Mouse (Mus musculus) v-Abl transformed pro-B cells (cell line): ENCODE measurements at regions not wholly inside any gene's neighbourhood (a gene's known extent, or its start where the extent isn't known, plus 50 kb on each side); places are given as distances from the start of the nearest gene placed in this dataset.

Experiments used
- in situ Hi-C, 2 experiments: fragments of 400-800 bp; cut with MboI; formaldehyde crosslinking; loops; one replicate each; pipeline ENCODE4 v1.15.1; 2025; ENCODE audit not compliant: unreplicated experiment in 2 of 2

- in situ Hi-C loops = no loop called here
Observed at GRCm38 (mm10) chr8:115429291-115429883, 278.2 kb downstream of the Maf start.

GRCm38 (mm10) chr8:115428528-115429290 lies 278.9 kb downstream of the Maf start:
- in situ Hi-C loops = no loop called here

GRCm38 (mm10) chr8:115428022-115428421 lies 279.6 kb downstream of the Maf start:
- in situ Hi-C loops = no loop called here

DNA sequence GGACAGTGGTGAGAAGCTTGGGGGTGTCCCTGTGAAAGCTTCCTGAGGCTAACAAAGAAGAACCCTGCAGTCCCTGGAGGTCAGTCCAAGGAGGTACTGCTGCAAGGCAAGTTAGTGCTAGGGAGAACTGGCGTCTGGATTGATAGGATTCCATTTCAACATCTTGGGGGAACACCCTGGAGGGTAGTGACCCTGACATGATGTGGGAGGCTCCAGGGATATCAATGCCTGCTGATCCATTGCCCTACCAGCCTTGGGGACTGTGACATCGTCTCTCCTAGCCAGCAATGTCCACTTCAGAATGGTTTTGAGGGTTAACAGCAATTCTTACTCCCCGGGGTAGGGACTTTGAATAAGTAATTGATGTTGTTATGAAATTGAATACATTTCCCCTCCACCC lies 280.1 kb downstream of the Maf start:
- in situ Hi-C loops = no loop called here

DNA sequence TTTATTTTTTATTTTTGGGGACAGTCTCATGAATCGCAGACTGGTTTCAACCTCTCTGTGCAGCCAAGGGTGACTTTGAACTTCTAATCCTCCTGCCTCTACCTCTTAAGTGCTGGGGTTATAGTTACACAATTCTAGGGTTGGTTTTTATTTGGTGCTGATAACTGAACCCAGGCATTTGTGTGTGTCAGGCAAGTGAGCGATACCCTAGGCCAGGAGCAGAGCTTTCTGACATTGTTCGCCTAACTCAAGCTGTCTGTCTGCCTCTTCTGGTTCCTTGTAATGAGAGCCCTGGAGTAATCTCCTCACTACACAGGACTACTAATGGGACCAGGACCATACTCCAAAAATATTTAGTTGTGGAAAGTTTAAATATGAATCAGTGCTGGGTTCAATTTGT lies 281.1 kb downstream of the Maf start:
- in situ Hi-C loops = no loop called here

DNA sequence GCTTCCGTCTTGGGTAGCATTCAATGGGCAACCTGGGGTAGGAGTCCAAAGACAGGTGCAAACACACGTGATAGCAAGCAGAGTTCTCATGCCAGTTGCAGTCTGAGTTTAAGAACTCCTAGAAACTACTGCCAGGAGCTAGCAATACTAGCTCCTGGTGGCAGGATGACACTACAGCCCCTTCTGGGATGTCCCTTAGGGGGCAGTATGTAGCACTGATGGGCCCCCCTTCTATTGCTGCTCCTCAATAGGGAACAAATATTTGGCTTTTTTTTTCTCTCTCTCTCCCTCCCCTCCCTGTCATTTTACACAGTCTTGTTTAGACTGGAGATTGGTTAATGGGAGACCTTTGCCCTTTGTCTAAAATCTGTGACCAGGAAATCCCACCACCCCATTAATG lies 282.2 kb downstream of the Maf start:
- in situ Hi-C loops = no loop called here

- in situ Hi-C loops = loop anchor here in 1 of 2 experiments (25.0 kb wide), 1 partner anchor 961 kb away; no protein-coding TSS in a partner anchor
Observed at GRCm38 (mm10) chr8:115423682-115424081, 283.9 kb downstream of the Maf start.

DNA sequence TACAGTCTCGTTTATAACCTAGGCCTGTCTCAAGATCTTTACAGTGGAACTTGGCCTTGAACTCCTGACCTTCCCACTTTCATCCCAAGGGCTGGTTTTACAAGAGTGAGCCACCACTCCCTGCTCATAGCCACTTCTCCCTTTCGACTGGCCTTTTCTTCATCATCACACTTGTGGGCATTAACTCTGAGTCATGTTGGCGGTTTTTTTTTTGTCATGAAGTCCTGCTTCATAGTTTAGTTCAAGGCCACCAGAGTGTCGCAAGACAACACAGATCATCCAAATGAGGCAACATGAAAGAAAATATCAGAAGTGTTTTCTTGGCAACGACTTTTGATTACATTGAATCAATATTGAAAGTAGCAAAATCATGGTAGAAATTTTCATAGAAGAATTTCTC lies 284.5 kb downstream of the Maf start:
- in situ Hi-C loops = loop anchor here in 1 of 2 experiments (25.0 kb wide), 1 partner anchor 961 kb away; no protein-coding TSS in a partner anchor

DNA sequence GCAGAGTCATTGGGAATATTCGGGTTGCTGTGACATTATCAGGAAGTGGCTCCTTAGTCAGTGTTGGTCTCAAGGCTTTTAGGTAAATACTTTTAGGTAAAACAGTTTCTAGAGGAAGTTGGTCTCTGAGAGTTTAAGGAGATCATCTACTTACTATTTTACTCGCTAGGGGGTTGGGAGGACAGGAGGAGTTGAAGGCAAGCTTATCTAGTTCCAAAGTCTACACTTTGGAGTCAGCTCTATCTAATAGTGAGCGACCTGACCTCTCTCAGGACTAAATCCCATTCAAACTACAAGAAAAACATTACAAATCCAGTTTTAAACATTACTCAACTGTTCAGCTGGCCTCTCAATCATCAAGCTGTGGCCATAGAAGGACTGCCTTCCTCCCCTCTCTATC lies 287.1 kb downstream of the Maf start:
- in situ Hi-C loops = loop anchor here in 1 of 2 experiments (25.0 kb wide), 1 partner anchor 958 kb away; no protein-coding TSS in a partner anchor

DNA sequence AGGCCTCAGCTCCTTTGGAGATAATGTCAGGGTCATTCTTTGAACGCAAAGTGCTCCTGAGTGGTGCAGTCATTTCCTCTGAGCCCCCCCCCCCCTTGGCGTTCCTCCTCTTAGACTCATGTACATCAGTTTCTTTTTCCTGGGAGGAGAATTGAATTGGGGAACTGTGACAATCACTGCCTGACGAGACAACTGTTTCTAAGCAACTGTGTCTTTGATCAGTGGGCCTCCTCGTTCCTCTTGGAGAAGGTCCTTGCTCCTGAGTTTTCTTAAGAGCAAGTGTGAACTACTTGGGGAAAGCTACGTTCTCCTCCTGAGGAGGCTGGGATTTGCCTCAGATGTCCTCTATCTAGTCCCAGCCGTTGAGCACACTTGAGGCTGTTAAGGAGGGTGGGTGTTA lies 287.5 kb downstream of the Maf start:
- in situ Hi-C loops = loop anchor here in 1 of 2 experiments (25.0 kb wide), 1 partner anchor 958 kb away; no protein-coding TSS in a partner anchor

DNA sequence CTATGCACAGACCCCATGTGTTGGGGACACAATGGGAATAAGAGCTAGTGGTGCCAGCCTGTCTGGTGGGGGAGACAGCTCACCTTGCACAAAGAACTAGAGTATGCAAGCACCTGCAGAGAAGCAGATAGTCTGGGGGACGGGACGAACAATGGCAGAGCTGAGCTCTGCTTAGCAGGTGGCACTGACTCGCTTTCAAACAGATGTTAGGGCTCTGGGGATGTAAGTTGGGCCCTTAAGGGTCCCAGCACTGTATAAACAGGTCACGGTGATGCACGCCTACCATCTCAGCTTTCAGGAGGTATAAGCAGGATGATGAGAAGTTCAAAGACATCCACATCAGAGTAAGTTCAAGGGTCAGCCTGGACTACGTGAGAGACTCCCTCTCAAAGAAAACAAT lies 289.5 kb downstream of the Maf start:
- in situ Hi-C loops = loop anchor here (5.0 to 25.0 kb wide), 7 partner anchors 183 to 963 kb away; no protein-coding TSS in a partner anchor

DNA sequence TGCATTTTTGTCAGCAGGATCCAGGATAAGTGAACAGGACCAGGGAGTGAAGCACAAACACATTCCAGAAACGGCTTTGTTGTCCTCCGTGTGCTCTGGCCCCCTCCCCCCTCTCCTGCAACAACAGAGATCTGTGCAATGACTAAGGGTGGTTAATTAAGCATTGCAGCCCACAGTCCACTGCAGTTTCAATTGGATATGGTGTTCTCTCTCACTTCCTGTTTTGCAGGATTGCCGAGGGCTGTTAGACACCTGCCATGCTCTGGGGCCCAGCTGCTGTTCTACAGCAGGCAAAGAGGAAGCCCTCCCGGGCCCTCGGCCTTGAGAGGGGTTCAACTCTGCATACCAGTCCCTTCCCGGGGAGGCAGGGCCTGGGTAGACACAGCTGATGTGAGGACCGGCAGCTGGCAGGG lies 293.5 kb downstream of the Maf start:
- in situ Hi-C loops = loop anchor here (5.0 to 25.0 kb wide), 10 partner anchors 179 to 1463 kb away; no protein-coding TSS in a partner anchor

DNA sequence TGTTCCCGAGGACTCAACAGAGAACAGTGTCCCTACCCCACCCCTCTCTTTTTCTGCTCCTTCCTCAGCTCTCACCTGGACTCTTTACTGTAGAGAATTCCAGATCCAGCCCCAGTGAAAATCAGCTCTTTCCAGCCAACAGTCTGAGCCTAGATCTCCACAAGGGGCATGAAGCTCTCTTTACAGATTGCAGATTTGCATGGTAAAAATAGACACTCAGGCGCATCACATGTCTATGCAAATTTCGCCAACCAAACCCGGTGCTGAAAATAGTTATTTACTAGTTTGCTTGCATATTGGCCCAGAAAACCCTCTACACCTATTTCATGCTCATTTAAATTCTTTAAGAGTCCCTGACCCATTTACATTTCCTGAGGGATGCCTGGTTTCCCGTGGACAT lies 295.8 kb downstream of the Maf start:
- in situ Hi-C loops = loop anchor here (5.0 to 25.0 kb wide), 10 partner anchors 177 to 1466 kb away; no protein-coding TSS in a partner anchor

DNA sequence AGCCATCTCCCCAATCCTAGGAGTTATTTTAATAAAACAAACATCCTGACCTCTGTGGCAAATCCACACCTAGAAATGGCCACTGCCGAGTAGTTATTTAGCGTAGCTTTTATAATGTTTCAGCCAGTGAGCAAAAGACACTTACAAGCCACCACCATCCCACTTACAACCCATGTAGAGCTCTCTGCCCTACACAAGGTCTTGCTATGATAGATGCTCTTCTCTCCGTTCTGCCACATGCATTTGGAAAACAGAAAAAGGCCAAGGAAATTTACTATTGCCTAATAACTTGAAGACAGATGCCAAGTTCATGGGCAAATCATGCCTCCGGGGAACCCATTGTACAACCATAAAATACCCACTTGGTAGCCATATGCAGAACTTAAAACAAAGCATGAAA lies 296.5 kb downstream of the Maf start:
- in situ Hi-C loops = loop anchor here (5.0 to 25.0 kb wide), 10 partner anchors 176 to 1466 kb away; no protein-coding TSS in a partner anchor

GRCm38 (mm10) chr8:115410191-115410590 lies 297.4 kb downstream of the Maf start:
- in situ Hi-C loops = loop anchor here (5.0 to 25.0 kb wide), 10 partner anchors 175 to 1467 kb away; no protein-coding TSS in a partner anchor

- in situ Hi-C loops = loop anchor here in 1 of 2 experiments (25.0 kb wide), 1 partner anchor 945 kb away; no protein-coding TSS in a partner anchor
Observed at GRCm38 (mm10) chr8:115407535-115407934, 300.1 kb downstream of the Maf start.

DNA sequence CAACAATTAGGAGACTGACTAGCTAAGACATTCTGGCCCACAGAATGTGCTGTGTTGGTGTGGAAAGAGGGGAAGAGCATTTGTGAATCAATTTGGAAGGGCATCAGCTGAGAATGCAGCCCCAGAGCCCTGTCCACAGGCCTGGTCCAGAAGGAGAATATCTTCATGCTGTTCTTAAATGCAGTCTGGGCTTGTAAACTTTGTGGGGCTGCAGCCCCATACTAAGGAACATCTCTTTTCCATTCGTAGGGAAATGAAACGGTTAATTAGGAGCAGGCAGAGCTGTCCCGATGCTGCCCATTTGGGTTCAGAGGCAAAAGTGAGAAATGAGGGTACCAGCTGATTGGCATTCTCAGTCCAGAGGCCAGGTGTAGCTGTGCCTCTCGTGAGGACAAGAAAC lies 304.0 kb downstream of the Maf start:
- in situ Hi-C loops = loop anchor here in 1 of 2 experiments (25.0 kb wide), 1 partner anchor 941 kb away; no protein-coding TSS in a partner anchor

- in situ Hi-C loops = loop anchor here in 1 of 2 experiments (25.0 kb wide), 1 partner anchor 940 kb away; no protein-coding TSS in a partner anchor
Observed at GRCm38 (mm10) chr8:115402471-115403197, 305.0 kb downstream of the Maf start.
